Mouse (Mus musculus) layer of hippocampus, postnatal 10 days (tissue): ENCODE measurements around the gene Gm10228. TPM values are rescaled to one million over a fixed set of nuclear protein-coding genes. Genes with fewer than 3 reads are reported as not detected.
"Not testable (repeated sequence)": the region's sequence is repeated elsewhere in the genome, so short reads cannot be mapped to it uniquely, and the experiment has no call there.

Source experiments
- DNase-seq, 2 experiments: peaks; one replicate each; pipeline ENCODE4 v3.0.0; 2021; ENCODE audit warnings: low spot score in 2 of 2
- long read RNA-seq: library from polyadenylated mRNA; stranded (forward); transcript quantifications from one replicate; pipeline ENCODE4 v2.0.0, GENCODE M21; 2023
- total RNA-seq, 2 experiments: library from RNA; stranded (reverse); gene quantifications; 2 replicates each; pipeline ENCODE4 v1.2.3; 2021

Gene Gm10228
- total RNA-seq: not detected
- long read RNA-seq: 0 reads

- DNase-seq: not testable (repeated sequence)
Observed at GRCm38 (mm10) chr16:89041372-89041771, at the start of gene Gm10228. Gene Gm10228 (minus strand): TSS chr16:89041472.

- not testable (repeated sequence) for DNase-seq
Observed at GRCm38 (mm10) chr16:89071041-89071440, 29.8 kb upstream of the Gm10228 start.

GRCm38 (mm10) chr16:89063902-89064301 lies 22.6 kb upstream of the Gm10228 start, which contains the start of gene 1110025L11Rik:
Gene 1110025L11Rik (minus strand): TSS chr16:89064002.
- not testable (repeated sequence) for DNase-seq

GRCm38 (mm10) chr16:89047783-89048182 lies 6.5 kb upstream of the Gm10228 start, which contains the start of gene Krtap6-5:
Gene Krtap6-5 (minus strand): TSS chr16:89047883.
- no peak for DNase-seq

GRCm38 (mm10) chr16:89031399-89031798 lies 9.9 kb downstream of the Gm10228 start, which contains the start of gene Krtap6-1:
Gene Krtap6-1 (plus strand): TSS chr16:89031699.
- not testable (repeated sequence) for DNase-seq

- DNase-seq: not testable (repeated sequence)
Observed at GRCm38 (mm10) chr16:89014984-89015383, 26.3 kb downstream of the Gm10228 start, which contains the start of gene Gm10229. Gene Gm10229 (plus strand): TSS chr16:89015284.

- DNase-seq: no peak
Observed at GRCm38 (mm10) chr16:89013973-89014372, 27.3 kb downstream of the Gm10228 start.

- DNase-seq: no peak
Observed at GRCm38 (mm10) chr16:89010659-89011058, 30.6 kb downstream of the Gm10228 start, which contains the start of gene Krtap22-2. Gene Krtap22-2 (minus strand): TSS chr16:89010759.

Other genes with a start within 250 kb of the Gm10228 start
- not detected for gene Gm20741, start 229.3 kb downstream of the Gm10228 start, total RNA-seq
- gene Krtap15, start 221.3 kb downstream of the Gm10228 start, total RNA-seq: not detected
- not detected for gene Krtap14, start 215.3 kb downstream of the Gm10228 start, total RNA-seq
- not detected for gene Krtap19-1, start 172.1 kb downstream of the Gm10228 start, total RNA-seq
- not detected for gene Krtap19-2, start 167.2 kb downstream of the Gm10228 start, total RNA-seq
- gene Krtap19-3, start 163.4 kb downstream of the Gm10228 start, total RNA-seq: not detected
- gene Krtap19-4, start 156.4 kb downstream of the Gm10228 start, total RNA-seq: not detected
- not detected for gene Krtap19-5, start 145.0 kb downstream of the Gm10228 start, total RNA-seq
- not detected for gene Krtap19-9b, start 109.2 kb downstream of the Gm10228 start, total RNA-seq
- not detected for gene Krtap16-3, start 78.6 kb downstream of the Gm10228 start, total RNA-seq
- not detected for gene Krtap22-2, start 30.7 kb downstream of the Gm10228 start, total RNA-seq
- gene Gm10229, start 26.2 kb downstream of the Gm10228 start, total RNA-seq: not detected
- gene Krtap6-1, start 9.8 kb downstream of the Gm10228 start, total RNA-seq: not detected
- gene Krtap6-5, start 6.4 kb upstream of the Gm10228 start, total RNA-seq: not detected
- not detected for gene 1110025L11Rik, start 22.5 kb upstream of the Gm10228 start, total RNA-seq
- gene Krtap6-3, start 42.5 kb upstream of the Gm10228 start, total RNA-seq: not detected
- not detected for gene Gm6358, start 99.4 kb upstream of the Gm10228 start, total RNA-seq
- not detected for gene Gm10061, start 109.6 kb upstream of the Gm10228 start, total RNA-seq
- gene Gm9789, start 116.5 kb upstream of the Gm10228 start, total RNA-seq: not detected
- not detected for gene Gm7735, start 128.0 kb upstream of the Gm10228 start, total RNA-seq
- gene 1110057P08Rik, start 133.3 kb upstream of the Gm10228 start, total RNA-seq: not detected
- gene Krtap20-2, start 164.4 kb upstream of the Gm10228 start, total RNA-seq: not detected